Mouse (Mus musculus): ENCODE data around the gene Dynlt1b.
"Not testable (repeated sequence)": the region's sequence is repeated elsewhere in the genome, so short reads cannot be mapped to it uniquely, and the experiment has no call there.

The Dynlt1b gene

DNA sequence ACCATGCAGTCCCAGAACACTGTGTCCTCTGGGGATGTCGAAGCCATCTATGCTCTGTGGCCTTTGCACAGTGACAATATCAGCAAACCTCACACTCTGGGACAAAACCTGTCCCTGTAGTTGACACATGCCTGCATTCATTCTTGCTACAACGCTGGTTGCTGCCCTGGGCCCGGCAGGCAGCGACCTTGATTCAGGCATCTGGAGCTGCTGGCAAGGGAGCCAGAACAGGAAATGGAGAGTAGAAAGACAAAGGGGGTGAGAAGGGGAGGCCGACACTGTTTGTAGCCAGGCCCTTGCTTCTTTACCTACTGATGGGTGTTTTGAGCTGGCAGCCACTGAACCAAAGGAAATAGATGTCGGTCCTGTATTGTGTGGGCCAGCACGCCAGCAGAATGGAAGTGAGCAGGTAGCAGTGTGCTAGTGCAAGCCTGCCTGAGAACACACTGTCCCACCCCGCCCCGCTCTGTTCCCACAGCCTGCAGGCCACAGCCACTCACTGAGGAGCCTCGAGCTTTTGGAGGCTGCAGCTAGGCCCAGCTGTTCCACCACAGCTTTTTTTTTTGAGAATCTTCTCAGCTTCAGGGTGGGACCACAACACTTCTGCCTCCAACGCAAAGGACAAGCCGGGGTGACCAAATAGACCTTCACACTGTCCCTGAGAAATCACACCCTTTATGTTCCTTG, 5.5 kb upstream of the Dynlt1b start:
- DNase-seq = not testable (repeated sequence)

DNA sequence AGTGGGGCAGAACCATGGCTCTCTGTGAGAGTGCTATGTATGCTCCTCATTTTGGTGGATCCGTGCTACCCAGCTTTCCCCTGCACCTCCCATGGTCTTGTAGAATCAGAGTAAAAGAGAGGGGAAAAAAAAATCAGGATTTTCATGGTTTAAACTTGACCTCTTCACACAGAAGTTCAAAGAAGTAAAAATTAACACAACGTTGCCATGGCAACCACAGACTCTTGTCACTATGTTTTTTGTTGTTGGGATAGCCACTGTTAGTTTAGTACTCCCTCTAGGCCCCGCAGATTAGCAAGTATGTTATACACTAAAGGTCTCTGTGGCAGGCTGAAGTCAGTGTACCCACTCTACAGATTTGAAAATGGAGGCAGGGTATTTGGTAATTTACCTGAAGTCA, 4.6 kb upstream of the Dynlt1b start:
- not testable (repeated sequence) for DNase-seq

DNA sequence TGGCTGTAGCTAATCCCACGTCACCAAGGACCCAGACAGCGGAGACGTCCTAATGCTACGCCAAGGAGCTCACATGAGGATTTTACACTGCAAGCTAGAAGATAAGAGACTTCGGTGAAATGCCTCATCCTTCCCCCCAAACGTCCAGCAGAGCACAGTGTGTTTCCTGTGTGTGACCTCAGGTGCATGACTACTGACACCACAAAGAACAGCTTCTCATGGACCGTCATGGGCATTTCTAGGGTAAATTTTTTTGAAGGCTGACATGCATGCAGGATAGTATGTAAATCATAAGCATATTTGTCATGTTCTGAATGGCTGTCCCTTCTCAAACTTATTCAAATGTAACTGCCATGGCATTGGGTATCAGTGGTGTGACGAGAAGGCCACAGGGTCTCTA, 3.0 kb upstream of the Dynlt1b start:
- not testable (repeated sequence) for DNase-seq

DNA sequence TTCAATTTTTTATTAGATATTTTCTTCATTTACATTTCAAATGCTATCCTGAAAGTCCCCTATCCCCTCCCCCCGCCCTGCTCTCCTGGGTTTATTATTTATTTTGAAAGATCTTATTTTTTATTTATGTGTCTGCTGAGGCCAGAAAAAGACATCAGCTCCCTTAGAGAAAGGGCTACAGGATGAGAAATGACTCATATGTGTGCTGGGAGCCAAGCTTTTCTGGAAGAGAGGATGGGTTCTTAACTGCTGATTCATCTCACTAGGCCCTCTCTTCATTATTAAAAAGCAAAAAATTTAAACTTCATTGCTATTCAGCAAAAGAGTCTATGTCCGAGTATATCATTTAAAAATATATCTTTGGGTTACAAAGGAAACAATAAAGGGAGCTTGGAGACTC, 986 bp upstream of the Dynlt1b start:
- not testable (repeated sequence) for DNase-seq

DNA sequence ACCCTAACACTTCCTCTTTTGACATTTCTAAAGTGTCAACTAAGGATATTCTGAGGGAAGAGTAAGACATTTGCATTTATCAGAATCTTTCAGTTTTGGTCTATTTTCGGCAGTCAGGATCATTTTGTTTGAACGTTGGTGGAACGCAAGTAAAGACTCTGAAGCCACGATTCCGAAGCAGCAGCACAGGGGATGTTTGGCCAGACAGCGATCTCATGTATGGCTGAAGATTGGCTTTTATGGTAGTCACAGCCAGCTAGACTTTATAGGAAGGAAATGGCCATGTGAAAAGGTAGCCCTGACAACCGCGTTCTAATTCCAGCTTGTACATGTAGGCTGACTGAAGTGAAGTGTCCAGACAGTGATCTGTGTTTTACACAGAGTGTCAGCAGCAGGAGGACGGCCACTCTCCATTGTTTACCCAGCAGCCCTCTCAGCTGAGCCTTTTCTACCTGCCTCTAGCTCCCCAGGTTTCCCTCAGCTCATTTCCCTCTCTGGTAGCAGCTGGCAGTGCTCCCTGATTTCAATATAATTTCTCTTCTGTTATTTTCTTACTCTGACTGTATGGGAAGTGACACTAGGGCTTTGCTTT, 594 bp downstream of the Dynlt1b start:
- not testable (repeated sequence) for DNase-seq

DNA sequence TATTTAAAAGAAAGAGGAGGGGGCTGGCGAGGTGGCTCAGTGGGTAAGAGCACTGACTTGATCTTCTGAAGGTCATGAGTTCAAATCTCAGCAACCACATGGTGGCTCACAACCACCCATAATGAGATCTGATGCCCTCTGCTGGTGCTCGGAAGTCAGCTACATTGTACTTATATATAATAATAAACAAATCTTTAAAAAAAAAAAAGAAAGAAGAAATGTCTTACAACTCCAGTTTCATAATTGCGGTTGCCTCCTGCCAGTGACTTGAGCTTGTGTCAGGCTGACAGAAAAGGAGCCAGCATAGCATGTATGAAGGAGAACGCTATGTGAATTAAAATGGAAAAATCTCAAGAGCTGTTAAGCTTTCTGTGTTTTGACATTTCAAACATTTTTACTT, 2.5 kb downstream of the Dynlt1b start:
- not testable (repeated sequence) for DNase-seq

DNA sequence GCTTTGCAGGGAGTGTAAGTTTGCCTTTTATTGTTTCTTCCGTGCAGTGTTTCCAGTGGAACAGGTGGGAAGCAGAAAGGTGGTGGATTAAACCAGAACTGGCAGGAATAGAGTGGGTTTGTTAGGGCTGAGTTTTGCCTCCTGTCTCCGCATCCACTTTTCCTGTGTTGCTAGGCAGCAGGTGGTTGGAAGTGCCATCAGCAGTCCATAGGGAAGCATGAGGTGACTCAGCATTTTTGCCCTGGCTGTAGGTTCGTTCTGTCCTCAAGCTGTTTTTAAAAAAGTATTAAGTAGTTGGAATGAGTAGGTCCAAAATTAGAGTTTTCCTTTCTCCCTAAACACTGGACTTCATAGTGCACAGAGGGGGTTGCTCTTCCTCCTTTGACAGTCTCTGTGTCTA, 3.8 kb downstream of the Dynlt1b start:
- peak; percentile 22 for DNase-seq

DNA sequence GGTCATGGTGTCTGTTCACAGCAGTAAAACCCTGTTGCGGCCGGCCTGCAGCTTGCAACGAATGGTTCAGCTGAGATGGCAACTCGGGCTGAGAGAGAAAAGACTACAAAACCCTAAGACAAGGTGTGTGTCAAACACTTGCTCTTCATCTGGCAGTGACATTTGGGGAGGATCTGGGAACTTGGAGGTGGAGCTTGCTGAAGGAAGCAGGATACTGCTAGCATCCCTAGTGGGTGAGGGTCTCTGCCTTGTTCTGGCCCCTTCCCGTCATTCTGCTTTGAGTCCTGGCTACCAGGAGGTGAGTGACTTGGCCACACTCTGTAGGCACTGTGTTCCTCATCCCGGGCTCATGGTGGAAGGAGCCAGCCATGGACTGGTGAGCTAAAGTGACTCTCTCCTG, 8.2 kb downstream of the Dynlt1b start:
- DNase-seq = not testable (repeated sequence)

DNA sequence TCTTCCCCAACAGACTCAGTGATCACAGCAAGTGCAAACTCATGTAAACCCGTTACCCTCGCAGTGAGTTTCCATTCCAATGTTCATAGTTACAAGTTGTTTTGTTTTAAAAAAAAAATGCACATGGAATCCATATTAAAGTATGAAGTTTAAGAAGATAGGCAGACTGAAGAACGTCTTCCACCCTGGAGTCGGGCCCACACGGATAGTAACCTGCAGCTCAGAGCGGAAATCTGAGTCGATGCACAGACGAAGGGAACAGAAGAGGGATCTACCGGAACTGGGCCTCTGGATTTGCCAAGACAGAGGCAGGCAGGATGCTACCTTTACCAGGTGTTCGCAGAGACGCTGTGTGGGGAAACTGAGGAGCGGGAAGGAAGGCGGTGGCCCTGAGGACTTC, 10.0 kb downstream of the Dynlt1b start:
- not testable (repeated sequence) for DNase-seq

DNA sequence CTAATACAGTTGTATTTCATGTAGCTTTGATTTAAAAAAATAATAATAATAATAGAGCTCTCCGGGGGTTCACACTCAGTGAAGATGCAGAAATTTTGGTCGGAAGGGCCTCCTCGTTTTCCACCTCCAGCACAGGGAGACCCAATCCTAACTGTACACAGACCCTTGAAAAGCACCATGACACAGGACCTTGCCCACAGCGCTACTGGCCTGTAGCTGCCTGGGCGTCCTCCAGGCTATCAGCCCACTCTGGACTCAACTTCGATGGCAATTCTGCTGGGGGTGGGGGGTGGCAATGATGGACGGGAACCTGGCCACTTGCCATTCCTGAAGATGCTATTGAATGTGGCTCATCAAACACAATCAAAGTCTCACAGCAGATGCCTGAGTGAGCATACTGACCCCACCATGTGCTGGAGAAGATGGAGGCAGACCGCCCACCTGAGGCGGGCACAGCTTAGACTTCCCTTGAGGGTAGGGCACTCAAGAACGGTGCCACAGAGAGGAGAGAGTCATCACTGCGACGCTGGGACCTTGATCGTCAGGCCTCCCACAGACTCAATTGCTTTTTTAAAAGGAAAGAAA, 10.7 kb downstream of the Dynlt1b start:
- DNase-seq = not testable (repeated sequence)

DNA sequence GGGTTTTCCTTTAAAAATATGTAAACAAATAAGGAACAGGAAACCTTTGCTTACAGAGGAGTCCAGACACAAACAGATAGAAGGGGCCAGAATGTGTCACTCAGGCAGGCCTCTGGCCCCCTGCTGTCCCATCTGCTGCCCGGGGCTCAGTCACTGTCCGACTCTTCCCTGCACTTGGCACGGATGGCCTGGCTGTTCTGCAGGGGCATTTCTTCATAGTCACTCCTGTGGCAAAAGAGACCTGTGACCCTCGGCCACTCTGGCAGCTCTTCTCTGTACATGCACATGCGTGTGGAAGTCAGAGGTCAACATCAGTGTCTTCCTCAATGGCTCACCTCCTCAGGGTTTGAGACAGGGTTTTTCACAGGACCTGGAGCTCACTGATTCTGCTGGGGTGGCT, 11.3 kb downstream of the Dynlt1b start:
- DNase-seq = not testable (repeated sequence)

DNA sequence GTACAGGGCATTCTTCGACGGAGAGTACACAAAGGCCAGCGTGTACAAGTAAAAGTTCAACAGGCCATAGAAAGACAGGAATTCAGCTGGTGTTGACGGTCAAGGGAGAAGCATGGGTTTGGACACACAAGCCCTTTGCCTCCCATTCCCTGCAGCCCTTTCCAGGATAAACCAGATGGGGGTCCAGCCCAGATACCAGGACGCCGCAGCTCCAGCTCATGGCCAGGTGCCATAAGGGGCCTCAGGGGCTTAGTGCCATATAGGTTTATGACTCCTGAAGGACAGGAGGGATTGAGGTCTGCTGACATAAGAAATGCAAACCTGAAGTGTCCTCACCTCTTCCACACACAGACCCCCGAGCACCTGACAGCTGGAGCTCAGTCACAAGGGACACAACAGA, 12.6 kb downstream of the Dynlt1b start:
- not testable (repeated sequence) for DNase-seq

DNA sequence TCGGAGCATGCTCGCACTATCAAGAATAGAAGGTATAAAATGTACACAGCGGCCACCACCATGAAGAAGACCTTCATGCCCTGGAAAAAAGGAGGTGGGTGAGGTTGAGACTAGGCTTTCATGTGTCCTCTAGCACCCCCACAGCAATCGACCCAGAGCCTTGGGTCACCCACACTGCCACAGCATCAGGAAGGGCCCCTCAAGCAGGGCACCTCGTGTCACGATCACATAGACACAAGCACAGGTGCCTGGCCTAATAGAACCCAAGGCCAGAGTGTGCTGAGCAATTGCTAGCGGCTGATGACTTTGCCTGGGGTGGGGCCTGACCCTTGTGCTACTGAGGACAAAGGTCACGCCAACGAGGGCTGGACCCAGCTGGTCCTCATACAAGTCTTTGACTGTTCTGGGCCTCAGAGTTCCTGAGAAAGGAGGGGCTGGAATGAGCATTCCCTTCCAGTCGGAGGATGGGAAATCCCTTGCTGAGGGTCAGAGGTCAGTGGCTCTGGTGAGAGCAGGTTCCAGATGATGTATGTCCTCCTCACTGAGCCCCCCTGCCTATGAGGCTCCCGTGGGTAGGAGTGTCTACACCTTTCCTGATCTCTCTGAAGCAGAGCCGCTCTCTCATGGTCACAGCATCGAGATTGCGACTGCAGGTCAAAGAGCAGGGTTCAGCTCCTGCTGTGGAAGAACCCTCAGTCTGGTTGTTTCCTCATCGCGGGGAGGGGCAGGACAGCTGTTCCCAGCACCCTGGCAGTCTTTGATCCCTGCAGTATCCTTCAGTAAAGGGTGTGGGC, 16.1 kb downstream of the Dynlt1b start:
- DNase-seq = not testable (repeated sequence)

DNA sequence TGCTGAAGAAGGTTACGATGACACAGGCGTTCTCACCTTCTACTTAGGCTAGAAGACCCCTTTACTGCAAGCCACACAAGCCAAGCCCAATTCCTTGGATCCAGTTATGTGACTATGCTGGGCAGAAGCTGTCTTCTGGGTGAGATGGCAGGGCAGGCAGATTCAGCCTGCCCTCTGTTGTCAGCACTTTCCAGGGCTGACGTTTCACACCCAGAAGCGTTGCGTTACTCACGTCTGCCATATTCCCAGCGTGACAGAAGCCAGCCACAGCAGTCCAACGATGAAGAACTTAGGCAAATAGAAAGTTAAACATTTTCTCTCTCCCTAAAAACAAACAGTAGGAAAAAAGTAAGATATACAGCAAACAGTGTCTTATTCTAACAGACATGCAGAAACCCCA, 18.4 kb downstream of the Dynlt1b start:
- DNase-seq = not testable (repeated sequence)

DNA sequence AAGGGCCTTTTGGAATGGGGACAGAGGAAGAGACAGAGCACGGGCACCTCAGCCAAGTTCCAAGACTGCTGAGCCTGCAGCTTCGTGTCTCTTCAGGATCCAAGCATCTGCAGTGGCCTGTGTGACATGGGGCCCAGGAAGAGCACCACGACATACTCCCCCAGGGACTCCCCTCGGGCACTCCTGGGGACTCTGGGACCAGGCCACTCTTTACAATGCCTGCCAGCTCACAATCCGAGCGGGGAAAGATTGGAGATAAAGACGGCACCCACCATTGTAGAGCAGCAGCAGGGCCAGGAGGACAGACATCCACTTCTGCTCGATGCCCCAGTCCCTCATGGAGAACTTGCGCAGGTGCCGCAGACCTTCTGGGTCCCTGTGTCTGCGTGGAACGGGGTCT, 19.3 kb downstream of the Dynlt1b start:
- not testable (repeated sequence) for DNase-seq

DNA sequence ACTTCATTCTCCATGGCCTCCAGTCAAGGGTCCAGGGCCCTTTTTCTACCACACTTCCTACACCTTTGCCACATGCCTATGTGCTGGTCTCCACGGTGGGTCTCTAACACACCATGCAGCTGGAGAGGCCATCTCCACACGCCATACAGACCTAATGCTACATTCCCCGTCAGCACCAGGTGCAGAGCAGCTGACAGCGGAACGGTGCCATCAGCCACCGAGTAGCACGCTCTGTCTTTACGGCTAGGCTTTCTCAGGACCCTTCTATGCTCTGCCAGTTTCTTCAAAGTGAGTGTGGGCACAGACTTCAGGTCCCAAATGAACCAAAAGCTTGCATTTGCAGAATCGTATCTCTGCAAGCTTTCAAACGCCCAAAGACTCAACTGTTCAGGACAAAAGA, 21.3 kb downstream of the Dynlt1b start:
- not testable (repeated sequence) for DNase-seq

DNA sequence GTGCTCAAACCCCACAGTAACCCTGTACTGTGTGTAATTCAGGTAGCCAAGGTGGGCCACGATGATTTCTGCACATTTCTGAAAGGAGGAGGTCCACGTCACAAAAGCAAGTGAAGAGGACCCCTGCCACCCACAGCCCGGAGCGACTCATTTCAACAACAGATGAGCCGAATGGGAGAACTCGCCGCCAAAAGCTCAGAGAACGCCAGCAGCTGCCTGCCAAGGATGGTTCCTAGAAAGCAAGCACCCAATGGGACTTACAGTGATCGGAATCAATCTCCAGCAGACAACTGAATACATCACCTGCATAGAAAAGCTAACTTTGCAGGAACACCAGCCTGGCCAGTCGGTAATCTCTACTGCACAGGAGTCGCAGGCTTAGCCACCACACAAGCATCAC, 22.8 kb downstream of the Dynlt1b start:
- peak; percentile 65 for DNase-seq

DNA sequence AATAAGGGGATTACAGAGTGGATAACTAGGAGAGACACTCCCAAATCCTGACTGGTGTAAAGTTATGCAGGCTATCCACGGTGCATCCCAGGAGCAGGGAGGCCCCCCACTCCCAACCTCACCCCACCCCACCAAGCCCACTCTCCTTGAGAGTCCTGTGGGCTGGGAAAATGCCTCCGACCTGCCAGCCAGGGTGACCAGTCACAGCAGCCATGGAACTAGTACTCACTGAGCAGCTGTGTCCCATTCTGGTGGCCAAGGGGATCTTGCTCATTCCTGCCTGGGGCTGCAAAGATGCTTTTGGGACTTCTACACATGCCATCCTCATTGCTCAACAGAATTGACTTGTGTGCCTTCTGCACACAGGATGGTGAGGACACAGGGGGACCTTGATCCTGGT, 24.8 kb downstream of the Dynlt1b start:
- DNase-seq = not testable (repeated sequence)

DNA sequence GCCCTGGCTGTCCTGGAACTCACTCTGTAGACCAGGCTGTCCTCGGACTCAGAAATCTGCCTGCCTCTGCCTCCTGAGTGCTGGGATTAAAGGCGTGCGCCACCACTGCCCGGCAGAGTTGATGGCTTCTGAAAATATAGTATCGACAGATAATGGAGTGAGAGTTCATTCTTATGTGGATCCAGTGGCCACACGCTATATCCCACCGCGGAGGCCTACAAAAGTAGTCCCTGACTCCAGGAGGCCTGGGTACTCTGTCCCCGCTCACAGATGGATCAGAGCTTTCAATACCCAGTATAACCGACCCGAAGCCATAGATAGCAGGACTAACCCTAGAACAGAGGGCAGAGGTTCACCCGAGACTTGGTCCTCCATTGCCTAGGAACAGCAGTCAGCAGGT, 26.0 kb downstream of the Dynlt1b start:
- not testable (repeated sequence) for DNase-seq

DNA sequence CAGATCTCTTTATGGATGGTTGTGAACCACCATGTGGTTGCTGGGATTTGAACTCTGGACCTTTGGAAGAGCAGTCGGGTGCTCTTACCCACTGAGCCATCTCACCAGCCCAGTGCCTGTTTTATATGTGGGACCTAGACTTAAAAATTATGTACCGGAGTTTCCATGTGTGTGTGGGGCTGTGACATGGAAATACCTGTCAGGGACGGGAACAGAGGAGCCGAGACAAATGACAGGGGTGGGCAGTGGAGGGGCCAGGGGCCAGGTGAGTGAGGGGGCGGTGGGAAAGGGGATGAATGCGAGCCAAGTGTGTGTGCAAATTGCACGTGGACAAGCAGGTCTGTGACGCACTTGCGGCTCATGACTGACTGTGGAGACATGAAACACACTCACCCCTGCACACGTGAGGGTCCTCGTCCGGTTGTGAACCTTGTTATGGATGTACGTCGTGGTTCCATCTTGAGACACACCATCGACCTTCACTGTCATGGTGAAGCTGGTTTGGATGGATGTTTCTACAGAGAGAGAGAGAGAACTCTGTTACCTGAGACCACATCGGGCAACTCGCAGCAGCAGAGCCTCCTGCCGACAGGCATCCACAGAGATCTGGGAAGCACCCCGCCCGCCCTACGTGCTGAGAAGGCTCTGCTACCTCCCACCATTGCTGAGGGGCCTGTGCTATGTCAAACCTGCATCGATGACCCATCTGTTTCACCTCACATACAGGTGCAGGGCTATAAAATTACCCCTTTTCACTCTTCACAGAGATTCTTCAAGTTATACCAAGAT, 26.9 kb downstream of the Dynlt1b start:
- not testable (repeated sequence) for DNase-seq

DNA sequence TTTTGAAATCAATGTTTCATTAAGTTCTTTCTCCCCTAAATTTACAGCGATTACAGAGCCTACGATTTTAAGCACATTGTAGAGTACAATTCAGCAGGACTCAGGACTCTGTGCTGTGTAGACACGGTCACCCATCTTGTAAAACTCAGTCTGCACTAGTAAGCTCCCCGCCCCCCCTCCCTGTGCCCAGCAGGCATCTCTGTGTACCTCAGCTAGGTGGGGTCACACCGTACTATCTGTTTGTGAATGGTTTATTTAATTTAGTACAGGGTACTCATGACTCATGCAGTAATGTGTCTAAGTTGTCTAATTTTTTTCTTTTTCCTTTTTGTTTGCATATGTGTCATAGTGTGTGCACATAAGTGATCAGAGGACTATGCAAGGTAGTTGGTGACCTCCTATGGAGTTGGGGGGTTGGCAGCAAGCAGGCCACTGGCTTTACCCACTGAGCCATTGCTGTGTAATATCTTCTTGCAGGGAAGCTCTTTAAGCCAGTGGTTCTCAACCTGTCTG, 31.2 kb downstream of the Dynlt1b start:
- DNase-seq = not testable (repeated sequence)

DNA sequence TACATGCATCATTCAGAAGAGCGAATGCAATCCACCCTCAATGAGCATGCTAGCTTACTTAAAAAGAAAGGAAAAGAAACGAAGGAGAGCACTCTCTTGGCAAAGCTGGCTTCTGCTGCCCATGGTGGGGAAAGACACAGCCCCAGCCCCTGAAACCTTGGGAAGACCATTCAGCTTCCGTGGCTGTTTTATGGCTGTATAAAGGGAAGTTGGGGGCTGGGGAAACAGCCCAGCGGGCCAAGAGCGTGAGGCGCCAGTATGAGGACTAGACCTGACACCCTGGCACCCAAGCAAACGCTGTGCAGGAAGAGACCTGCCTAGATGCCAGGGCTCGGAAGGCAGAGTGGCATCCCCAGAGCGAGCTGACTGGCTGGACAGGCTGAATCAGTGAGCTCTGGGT, 35.8 kb downstream of the Dynlt1b start:
- not testable (repeated sequence) for DNase-seq

All from right cerebral cortex, postnatal 14 days (tissue).